Mouse (Mus musculus) spleen, adult 12 weeks (tissue): ENCODE measurements around the gene Camkv.

Experiments
- DNase-seq: peaks from one replicate; pipeline ENCODE4 v3.0.0; 2022; ENCODE audit warnings: low spot score

Gene Camkv

DNA sequence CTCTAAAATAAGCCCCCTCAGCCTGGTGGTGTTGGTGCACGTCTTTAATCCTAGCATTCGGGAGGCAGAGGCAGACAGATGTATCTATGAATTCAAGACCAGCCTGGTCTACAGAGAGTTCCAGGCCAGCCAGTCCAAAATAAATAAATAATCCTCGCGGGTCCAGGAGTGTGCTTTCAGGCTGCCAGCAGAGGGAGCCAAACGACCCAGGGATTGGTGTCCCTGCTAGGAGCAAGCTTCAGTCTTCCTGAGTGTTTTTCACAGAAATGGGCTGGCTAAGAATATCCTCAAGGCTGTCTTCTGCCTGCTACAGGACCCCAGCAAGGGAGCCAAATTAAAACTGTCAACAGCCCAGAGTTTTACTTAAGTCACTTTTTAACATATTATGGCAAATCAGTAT, 28.2 kb downstream of the Camkv start:
- DNase-seq: peak; percentile 59

DNA sequence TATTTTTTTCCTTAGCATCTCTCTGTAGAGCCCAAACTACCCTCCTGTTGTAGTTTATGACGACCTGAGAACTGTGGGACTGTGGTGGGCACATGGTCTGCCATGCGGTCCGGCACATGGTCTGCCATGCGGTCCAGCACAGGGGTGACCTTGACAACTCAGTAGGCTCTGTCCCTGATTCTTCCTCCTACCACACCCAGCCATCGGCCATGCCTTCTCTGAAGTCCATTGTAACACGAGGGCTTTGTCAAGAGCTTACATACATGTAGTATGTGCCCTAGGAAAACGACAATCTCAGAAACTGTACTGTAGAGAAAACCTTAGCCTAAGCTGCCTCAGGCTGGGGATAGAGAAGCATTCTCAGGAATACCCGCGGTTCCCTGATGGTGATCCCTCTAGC, 29.2 kb downstream of the Camkv start:
- no peak for DNase-seq

DNA sequence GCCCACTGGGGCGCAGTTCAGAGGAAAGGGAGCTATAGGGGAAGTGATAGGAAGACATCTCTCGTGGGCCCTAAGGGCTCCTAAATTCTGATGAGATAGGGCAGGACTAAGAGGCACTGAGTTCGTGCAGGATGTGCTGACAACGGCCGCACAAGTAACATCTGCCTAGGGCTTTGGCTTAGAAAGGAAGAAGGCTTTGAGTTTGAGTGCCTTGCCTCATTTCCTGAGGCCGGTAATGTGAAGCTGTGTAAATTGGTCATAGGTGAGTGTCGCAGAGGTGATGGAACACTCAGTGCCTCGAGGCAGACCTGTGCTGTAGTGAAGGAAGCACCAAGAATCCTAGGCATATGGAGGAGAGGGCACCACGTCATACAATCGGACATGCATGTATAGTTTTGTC, 31.2 kb downstream of the Camkv start:
- DNase-seq: no peak

DNA sequence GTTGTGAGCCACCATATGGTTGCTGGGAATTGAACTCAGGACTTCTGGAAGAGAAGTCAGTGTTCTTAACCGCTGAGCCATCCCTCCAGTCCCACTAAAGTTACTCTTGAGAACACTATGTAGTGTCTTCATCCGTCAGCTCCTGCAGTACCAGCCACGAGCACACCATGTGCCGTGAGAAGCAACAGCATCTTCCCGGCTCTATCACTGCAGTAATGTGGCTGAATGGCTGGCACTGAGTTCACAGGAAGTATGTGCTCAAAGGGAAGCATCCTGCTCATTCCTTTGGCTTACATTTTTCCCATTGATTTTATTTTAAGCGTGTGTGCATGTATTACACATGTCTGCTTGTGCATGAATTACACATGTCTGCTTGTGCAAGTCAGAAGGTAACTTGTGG, 32.0 kb downstream of the Camkv start:
- no peak for DNase-seq

DNA sequence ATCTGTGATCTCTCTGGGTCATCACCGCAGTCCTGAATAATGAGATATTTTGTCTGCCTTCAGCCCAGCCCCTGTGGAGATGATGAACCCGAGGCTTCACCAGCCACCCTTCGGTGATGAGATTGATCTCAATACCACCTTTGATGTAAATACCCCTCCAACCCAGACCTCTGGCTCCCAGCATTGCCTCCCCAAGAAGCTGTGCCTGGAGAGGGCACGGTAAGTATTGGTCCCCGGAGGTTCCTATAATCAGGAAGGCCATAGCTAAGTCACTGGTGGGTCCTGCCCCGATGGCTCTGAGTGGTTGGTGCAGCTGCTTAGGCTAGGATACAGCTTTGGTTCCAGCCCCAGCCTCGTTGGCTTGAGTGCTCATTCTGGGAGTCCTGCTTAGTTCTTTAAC, 33.1 kb downstream of the Camkv start:
- DNase-seq: no peak

GRCm38 (mm10) chr9:107970311-107970710, 34.8 kb downstream of the Camkv start:
- no peak for DNase-seq

- DNase-seq: peak; percentile 69
Observed at GRCm38 (mm10) chr9:107971690-107972541, 36.4 kb downstream of the Camkv start.

GRCm38 (mm10) chr9:107974491-107975171, 39.2 kb downstream of the Camkv start:
- DNase-seq: peak; percentile 38

DNA sequence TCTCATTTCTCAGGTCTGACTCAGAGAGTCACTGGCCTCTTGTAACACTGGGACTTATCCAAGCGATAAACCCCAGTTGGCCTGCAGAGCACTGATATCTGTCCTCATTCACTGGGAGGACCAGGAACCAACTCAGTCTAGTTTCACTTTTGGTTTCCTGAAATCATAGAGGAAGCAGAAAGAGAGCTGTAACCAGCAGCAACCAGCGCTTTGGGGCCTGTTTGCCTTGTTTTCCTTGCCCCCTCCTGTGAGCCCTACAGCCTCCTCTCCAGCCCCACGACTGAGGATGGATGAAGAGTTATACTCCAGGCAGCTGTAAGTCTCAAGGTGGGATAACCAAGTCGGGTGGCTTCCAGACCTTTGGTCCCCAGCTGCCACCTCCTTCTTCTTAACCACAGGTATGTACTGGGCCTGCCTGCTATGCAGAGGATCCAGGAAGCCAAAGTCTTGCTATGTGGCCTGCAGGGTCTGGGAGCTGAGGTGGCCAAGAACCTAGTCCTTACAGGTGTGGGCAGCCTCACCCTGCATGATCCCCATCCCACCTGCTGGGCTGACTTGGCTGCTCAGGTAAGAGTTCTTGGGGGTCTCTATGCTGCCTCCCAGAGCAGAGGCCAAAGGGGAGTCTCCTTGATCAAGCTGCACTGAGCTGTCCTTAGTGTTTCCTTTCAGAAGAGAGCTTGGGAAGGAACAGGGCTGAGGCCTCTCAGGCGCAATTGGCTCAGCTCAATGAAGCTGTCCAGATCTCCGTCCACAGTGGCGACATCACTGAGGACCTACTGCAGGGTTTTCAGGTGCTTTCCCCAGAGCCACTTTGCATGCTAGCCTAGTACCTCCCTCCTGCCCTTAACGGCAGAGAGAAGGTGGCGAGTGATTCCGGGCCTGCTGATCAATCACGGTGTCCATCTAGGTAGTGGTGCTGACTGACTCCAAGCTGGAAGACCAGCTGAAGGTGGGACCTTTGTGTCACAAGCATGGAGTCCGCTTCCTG, 40.2 kb downstream of the Camkv start, which contains the start of gene Uba7:
Uba7 (plus strand) TSS at position 107 of the 988 bp plus-strand sequence.
- peak; percentile 67 for DNase-seq

DNA sequence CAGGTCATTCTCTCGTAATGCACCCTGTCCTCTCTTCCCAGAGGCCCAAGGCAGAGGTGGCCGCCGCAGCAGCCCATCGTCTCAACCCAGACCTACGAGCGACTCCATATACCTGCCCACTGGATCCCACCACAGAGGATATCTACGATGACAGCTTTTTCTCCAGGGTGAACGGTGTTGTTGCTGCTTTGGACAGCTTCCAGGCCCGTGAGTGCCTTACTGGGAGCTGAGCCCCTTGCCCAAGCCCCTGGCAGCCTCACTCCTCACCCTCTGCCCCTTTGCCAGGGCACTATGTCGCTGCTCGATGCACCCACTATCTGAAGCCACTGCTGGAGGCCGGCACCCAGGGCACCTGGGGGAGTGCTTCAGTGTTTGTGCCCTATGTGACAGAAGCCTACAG, 43.3 kb downstream of the Camkv start:
- no peak for DNase-seq

GRCm38 (mm10) chr9:107981684-107982605, 46.5 kb downstream of the Camkv start:
- DNase-seq: no peak

DNA sequence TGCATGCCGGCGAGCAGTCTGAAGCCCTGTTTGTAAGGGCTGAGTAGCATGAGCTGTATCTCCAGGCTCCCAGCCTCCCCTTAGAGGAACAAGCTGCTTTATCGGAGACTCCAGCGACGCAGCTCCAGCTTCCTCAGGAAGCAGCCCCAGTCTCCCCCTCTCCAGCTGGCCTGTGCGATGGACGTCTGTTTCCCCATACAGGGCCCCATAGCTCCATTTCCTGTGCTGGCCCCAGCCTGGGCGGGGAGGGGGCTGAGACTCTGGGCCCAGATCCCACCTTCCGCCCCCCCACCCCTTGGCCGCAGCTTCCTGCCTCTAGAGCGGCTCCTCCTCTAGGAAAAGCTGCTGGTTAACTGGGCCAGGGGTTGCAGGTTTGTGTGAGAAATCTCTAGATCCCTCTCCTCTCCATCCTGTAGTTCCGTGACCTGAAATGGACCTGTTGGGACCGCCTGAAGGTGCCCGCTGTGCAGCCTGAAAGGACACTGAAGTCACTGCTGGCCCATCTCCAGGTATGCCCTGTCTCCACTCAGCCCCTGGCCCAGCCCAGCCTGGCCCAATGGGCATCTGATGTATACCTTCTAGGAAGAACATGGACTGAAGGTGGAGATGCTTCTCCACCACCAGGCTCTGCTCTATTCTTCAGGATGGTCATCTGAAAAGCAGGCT, 47.3 kb downstream of the Camkv start, which contains the start of gene Gm20661:
Gm20661 (plus strand) TSS at position 378 of the 666 bp plus-strand sequence.
- DNase-seq: peak; percentile 56

- DNase-seq: peak; percentile 26
Observed at GRCm38 (mm10) chr9:107983421-107983890, 48.0 kb downstream of the Camkv start.

GRCm38 (mm10) chr9:107984052-107984753, 48.7 kb downstream of the Camkv start:
- no peak for DNase-seq

- DNase-seq: no peak
Observed at GRCm38 (mm10) chr9:107984754-107985055, 49.2 kb downstream of the Camkv start.

DNA sequence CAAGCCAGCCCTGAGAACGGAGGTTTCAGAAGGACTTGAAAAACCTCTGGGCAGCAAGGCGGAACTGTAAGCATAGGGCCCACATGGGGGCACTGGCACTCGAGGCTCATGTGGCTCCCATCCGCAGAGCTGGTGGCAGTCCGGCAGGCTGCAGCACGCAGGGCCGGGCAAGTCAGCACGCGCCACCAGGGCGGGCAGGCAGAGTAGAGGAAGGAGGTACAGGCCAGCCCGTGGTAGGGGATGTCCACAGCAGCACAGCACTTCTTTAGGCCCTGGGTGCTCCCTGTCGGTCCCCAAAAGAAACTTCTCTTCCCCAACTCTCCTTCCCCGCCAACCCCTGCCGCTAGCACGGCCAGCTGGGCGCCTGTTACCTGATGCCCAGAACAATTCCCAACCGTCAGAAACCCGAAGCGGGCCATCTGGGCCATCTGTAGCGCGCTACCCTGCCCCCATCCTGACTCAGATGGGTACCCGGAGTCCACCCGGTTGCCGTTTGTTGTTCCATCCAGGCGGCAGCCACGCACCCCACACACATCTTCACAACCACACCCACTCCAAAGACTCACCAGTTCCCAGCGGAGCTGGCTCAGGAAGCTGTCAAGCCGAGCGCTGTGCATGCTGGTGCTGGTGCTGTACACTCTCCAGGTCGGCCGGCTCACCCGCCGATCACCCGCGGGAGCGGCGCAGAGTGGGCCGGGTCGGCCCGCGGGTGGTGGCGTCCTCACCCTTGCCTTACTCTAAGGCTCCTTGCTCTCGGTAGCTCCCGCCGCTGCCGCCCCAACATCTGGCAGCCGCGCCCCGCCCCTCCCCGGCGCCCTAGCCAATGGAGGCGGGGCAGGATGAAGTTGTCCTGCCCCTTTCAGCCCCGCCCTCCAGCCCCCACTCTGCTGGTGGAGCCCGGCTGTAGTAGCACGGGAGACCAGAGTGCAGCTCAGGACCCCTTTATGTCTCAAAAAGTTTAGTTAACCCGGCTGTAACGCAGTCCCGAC, 50.0 kb downstream of the Camkv start, which contains the start of gene Inka1:
Inka1 (minus strand) TSS at position 749 of the 989 bp plus-strand sequence.
- peak; percentile 92 for DNase-seq

DNA sequence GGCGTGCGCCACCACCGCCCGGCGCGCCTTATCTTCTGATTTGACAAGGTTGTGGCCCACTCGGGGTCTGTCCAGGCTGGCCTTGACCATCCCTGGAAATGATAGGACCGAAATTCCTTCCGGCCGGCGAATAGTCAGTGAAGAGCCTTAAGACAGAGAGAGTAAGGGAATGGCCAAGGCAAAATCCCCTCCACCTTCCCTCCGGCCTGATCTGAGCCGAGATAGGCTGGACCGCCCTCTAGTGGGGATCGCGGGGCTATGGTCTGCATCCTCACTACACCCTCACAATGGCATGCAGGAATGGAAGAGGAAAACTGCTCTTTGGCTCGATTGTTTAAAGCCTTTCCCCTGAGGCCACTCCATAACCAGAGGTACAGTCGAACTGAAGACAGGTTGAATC, 50.9 kb downstream of the Camkv start:
- peak; percentile 73 for DNase-seq

DNA sequence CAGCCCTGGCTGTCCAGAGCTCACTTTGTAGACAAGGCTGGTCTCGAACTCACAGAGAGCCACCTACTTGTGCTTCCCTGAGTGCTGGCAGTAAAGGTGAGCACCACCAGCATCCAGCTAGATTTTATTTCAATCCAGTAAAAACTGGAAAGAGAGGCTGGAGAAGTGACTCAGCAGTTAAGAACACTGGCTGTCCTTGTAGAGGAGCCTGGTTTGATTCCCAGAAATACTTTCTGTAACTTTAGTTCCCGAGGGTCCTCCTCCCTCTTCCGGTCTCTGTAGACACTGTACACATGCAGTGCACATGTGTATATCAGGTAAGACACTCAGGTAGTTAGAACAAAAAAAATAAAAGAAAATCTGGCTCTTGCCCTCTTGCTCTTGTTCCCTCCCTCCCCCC, 52.5 kb downstream of the Camkv start:
- no peak for DNase-seq
